7 mouse cellular contexts compared by ENCODE assay signal in genomic region chr8:120416173-120416521, GRCm38 (mm10).
DNase-seq lines count a peak whose midpoint lies in the region; ATAC-seq and TF ChIP-seq lines count a peak whose summit lies in the region.

No protein-coding gene starts in this region.

- no peak for DNase-seq in ES-E14 (ENCODE audit: low read depth, low spot score)
- peak; percentile 54 for DNase-seq in lung, postnatal 25 days (ENCODE audit: low spot score)
- no peak for DNase-seq in layer of hippocampus, adult 9-11 months
- DNase-seq in cerebellum, postnatal 14 days = no peak
- DNase-seq in yolk sac, embryonic 10.5 days (ENCODE audit: low spot score) = no peak

- in situ Hi-C loops in ES-E14 (cut with MboI; ENCODE audit: low sequenced_read_pairs in 2 of 2, unreplicated experiment in 2 of 2) = no loop called here

- WGBS in embryonic facial prominence, embryonic 13.5 days = 24% methylated on average over 8 of the region's 8 CpGs
- WGBS in kidney, embryonic 15.5 days = 22% methylated on average over 7 of the region's 8 CpGs

- H3K36me3 ChIP-seq in ES-E14 (ENCODE audit: control insufficient read depth, insufficient read depth, low read length, poor library complexity, severe bottlenecking) = no peaks in the 10 kb centered on the region
- H3K36me3 ChIP-seq in embryonic facial prominence, embryonic 13.5 days = no peaks in the 10 kb centered on the region
- H3K36me3 ChIP-seq in kidney, embryonic 15.5 days = no peaks in the 10 kb centered on the region

- ATAC-seq in embryonic facial prominence, embryonic 13.5 days (ENCODE audit: insufficient number of reproducible peaks, insufficient read depth, low FRiP score, low TSS enrichment, low read depth) = no peak
- ATAC-seq in kidney, embryonic 15.5 days (replicated peaks; ENCODE audit: low FRiP score) = 0 out of 2 replicates have a peak, but pooled peaks have one; percentile 28

- peaks cover 3 to 15% of the 10 kb centered on the region in 2 experiments; a peak in 2 of 4 replicates for H3K4me1 ChIP-seq in ES-E14 (ENCODE audit: control insufficient read depth in 2 of 2, insufficient read depth in 2 of 2, low read length in 2 of 2, poor library complexity in 1 of 2)
- peaks cover 91% of the 10 kb centered on the region for H3K4me1 ChIP-seq in embryonic facial prominence, embryonic 13.5 days
- peaks cover 85% of the 10 kb centered on the region for H3K4me1 ChIP-seq in kidney, embryonic 15.5 days

- peak overlapping the region; percentile 50 to 56 for H3K4me3 ChIP-seq in ES-E14 (ENCODE audit: insufficient read depth in 1 of 2, low read depth in 1 of 2, low read length in 2 of 2, poor library complexity in 1 of 2, severe bottlenecking in 1 of 2)
- H3K4me3 ChIP-seq in embryonic facial prominence, embryonic 13.5 days = 0 out of 2 replicates have a peak overlapping the region, but pooled peaks have one; percentile 10
- H3K4me3 ChIP-seq in kidney, embryonic 15.5 days (replicated peaks) = peak overlapping the region; percentile 10; the same call in 1 of the 2 replicates

- H3K27me3 ChIP-seq in embryonic facial prominence, embryonic 13.5 days = no peaks in the 10 kb centered on the region
- H3K27me3 ChIP-seq in kidney, embryonic 15.5 days = 0 out of 2 replicates have a peak, but pooled peaks cover 11% of the 10 kb centered on the region

- peak overlapping the region; percentile 53 for H3K4me2 ChIP-seq in embryonic facial prominence, embryonic 13.5 days
- peak overlapping the region; percentile 49 for H3K4me2 ChIP-seq in kidney, embryonic 15.5 days

- no peak overlapping the region for H3K27ac ChIP-seq in ES-E14 (ENCODE audit: insufficient read depth, low read depth, low read length, poor library complexity, severe bottlenecking)
- H3K27ac ChIP-seq in embryonic facial prominence, embryonic 13.5 days = peak overlapping the region; percentile 93
- peak overlapping the region; percentile 93 for H3K27ac ChIP-seq in kidney, embryonic 15.5 days

- peak overlapping the region; percentile 66; the same call in 1 of the 2 replicates for H3K9ac ChIP-seq in ES-E14 (ENCODE audit: insufficient read depth, low read depth, low read length, poor library complexity, severe bottlenecking)
- H3K9ac ChIP-seq in embryonic facial prominence, embryonic 13.5 days = peak overlapping the region; percentile 59
- peak overlapping the region; percentile 37 for H3K9ac ChIP-seq in kidney, embryonic 15.5 days

- H3K9me3 ChIP-seq in ES-E14 (ENCODE audit: control insufficient read depth, insufficient read depth, low read depth, low read length) = no peaks in the 10 kb centered on the region
- no peaks in the 10 kb centered on the region for H3K9me3 ChIP-seq in embryonic facial prominence, embryonic 13.5 days
- H3K9me3 ChIP-seq in kidney, embryonic 15.5 days (replicated peaks) = no peaks in the 10 kb centered on the region

TF ChIP-seq in ES-E14, 5 proteins besides CTCF, POLR2A, EP300 and RAD21:
- TF ChIP-seq MAFK (IDR thresholded peaks at IDR 0.05; ENCODE audit: insufficient read depth, low read depth, low read length) = no peak
- TF ChIP-seq HCFC1 (IDR thresholded peaks at IDR 0.05; ENCODE audit: borderline replicate concordance, insufficient read depth, low read length) = no peak
- no peak for TF ChIP-seq CHD2 (IDR thresholded peaks at IDR 0.05; ENCODE audit: low read depth, low read length)
- no peak for TF ChIP-seq ZC3H11A (IDR thresholded peaks at IDR 0.05; ENCODE audit: borderline replicate concordance, low read depth, low read length)
- no peak for TF ChIP-seq ZNF384 (IDR thresholded peaks at IDR 0.05; ENCODE audit: low read depth, low read length)
